Mouse (Mus musculus) midbrain, embryonic 11.5 days (tissue): Measurements from ENCODE around the gene Gm21985. TPM values are rescaled to one million over a fixed set of nuclear protein-coding genes. Genes with fewer than 3 reads are reported as not detected.
"Not testable (repeated sequence)": the region's sequence is repeated elsewhere in the genome, so short reads cannot be mapped to it uniquely, and the experiment has no call there.

ENCODE experiments used
- ATAC-seq: fragments of 200-750 bp; cut with Nextera tagmentation; 2 replicates; pipeline ENCODE4 v1.8.0; 2017; ENCODE audit warnings: moderate TSS enrichment, moderate library complexity; ENCODE audit not compliant: low FRiP score
- DNase-seq: peaks from one replicate; pipeline ENCODE4 v3.0.0; 2015; ENCODE audit warnings: low spot score; ENCODE audit errors: missing footprints
- H3K27ac ChIP-seq: fragments of 300-500 bp; sonication (generic); 2 replicates; pipeline ENCODE4 v1.5.1; 2014; ENCODE audit warnings: low read depth, low read length
- H3K27me3 ChIP-seq: fragments of 300-500 bp; sonication (generic); 2 replicates; pipeline ENCODE4 v1.6.1; 2014; ENCODE audit warnings: mild to moderate bottlenecking, low read length, moderate library complexity, mixed read lengths; ENCODE audit not compliant: control insufficient read depth, insufficient read depth
- H3K36me3 ChIP-seq: fragments of 300-500 bp; sonication (generic); 2 replicates; pipeline ENCODE4 v1.6.1; 2014; ENCODE audit warnings: mild to moderate bottlenecking, low read length, moderate library complexity, mixed read lengths; ENCODE audit not compliant: control insufficient read depth, insufficient read depth
- H3K4me1 ChIP-seq: fragments of 300-500 bp; sonication (generic); 2 replicates; pipeline ENCODE4 v1.6.1; 2014; ENCODE audit warnings: low read length; ENCODE audit not compliant: control insufficient read depth, insufficient read depth
- H3K4me2 ChIP-seq: fragments of 300-500 bp; sonication (generic); 2 replicates; pipeline ENCODE4 v1.6.1; 2014; ENCODE audit warnings: mild to moderate bottlenecking, moderate library complexity
- H3K4me3 ChIP-seq: fragments of 300-500 bp; sonication (generic); 2 replicates; pipeline ENCODE4 v1.5.1; 2014; ENCODE audit warnings: low read depth, low read length
- H3K9ac ChIP-seq: fragments of 300-500 bp; sonication (generic); 2 replicates; pipeline ENCODE4 v1.6.1; 2014; ENCODE audit warnings: low read length
- H3K9me3 ChIP-seq: fragments of 300-500 bp; sonication (generic); 2 replicates; pipeline ENCODE4 v1.6.1; 2016; ENCODE audit warnings: low read length; ENCODE audit not compliant: control insufficient read depth
- WGBS: fragments of 180-500 bp; shearing (Covaris S2); extraction: QIAGEN DNeasy Blood & Tissue Kit; methylation state at CpG from one replicate; pipeline ENCODE4 v1.1.7; 2014; 5-methylcytosine and 5-hydroxymethylcytosine counted together
- polyA plus RNA-seq: library from polyadenylated mRNA; unstranded; fragments of >200 nt; fragmentation: Nextera tagmentation; extraction: Ambion mirVana; gene quantifications from 2 replicates; pipeline ENCODE4 v1.2.1, GENCODE M21; 2014

Gene Gm21985
- polyA plus RNA-seq, 1 experiment from 2014 or later, result not detected

GRCm38 (mm10) chr2:112273474-112273873 is 7.4 kb downstream of the Gm21985 start:
- ATAC-seq (no peak), DNase-seq (no peak)
- H3K9ac ChIP-seq, result no peak overlapping the region
- WGBS, result 91% methylated on average over 6 of the region's 6 CpGs
- H3K27ac ChIP-seq, result no peak overlapping the region
- H3K4me1 ChIP-seq, result no peaks in the 10 kb centered on the region
- no peak overlapping the region for H3K4me3 ChIP-seq
- no peaks in the 10 kb centered on the region for H3K27me3 ChIP-seq
- H3K4me2 ChIP-seq, result no peak overlapping the region
- no peaks in the 10 kb centered on the region for H3K9me3 ChIP-seq
- H3K36me3 ChIP-seq, result no peaks in the 10 kb centered on the region

GRCm38 (mm10) chr2:112276870-112277269 is 10.8 kb downstream of the Gm21985 start:
- no peaks in the 10 kb centered on the region for H3K36me3 ChIP-seq
- no peaks in the 10 kb centered on the region for H3K4me1 ChIP-seq
- ATAC-seq (no peak), DNase-seq (no peak)
- H3K4me2 ChIP-seq, result no peak overlapping the region
- no peak overlapping the region for H3K27ac ChIP-seq
- no peak overlapping the region for H3K4me3 ChIP-seq
- WGBS, result 95% methylated on average over 3 of the region's 3 CpGs
- H3K27me3 ChIP-seq, result no peaks in the 10 kb centered on the region
- H3K9ac ChIP-seq, result no peak overlapping the region
- no peaks in the 10 kb centered on the region for H3K9me3 ChIP-seq

- Histone ChIP-seq H3K4me1 (no peaks in the 10 kb centered on the region), H3K27me3 (no peaks in the 10 kb centered on the region), H3K4me2 (no peak overlapping the region), H3K4me3 (no peak overlapping the region), H3K9ac (no peak overlapping the region), H3K27ac (no peak overlapping the region), H3K36me3 (no peaks in the 10 kb centered on the region), H3K9me3 (no peaks in the 10 kb centered on the region)
- ATAC-seq (no peak), DNase-seq (no peak)
- 97% methylated on average over 1 of the region's 1 CpGs for WGBS
These were observed 16.7 kb downstream of the Gm21985 start for GRCm38 (mm10) chr2:112282846-112283245.

GRCm38 (mm10) chr2:112284363-112285030 is 18.4 kb downstream of the Gm21985 start:
- no peaks in the 10 kb centered on the region for H3K9me3 ChIP-seq
- under 1% methylated on average over 21 of the region's 21 CpGs for WGBS
- H3K36me3 ChIP-seq, result no peaks in the 10 kb centered on the region
- peak overlapping the region; percentile 71 for H3K9ac ChIP-seq
- H3K27me3 ChIP-seq, result no peaks in the 10 kb centered on the region
- no peak overlapping the region for H3K27ac ChIP-seq
- ATAC-seq, result peak; percentile 94
- H3K4me3 ChIP-seq, result peak overlapping the region; percentile 38
- peak; percentile 94 for DNase-seq
- H3K4me1 ChIP-seq, result no peaks in the 10 kb centered on the region
- H3K4me2 ChIP-seq, result peak overlapping the region; percentile 79

- Histone ChIP-seq H3K9ac (peak overlapping the region; percentile 71; the same call in 1 of the 2 replicates), H3K4me3 (peak overlapping the region; percentile 38), H3K27me3 (no peaks in the 10 kb centered on the region), H3K4me2 (peak overlapping the region; percentile 79), H3K9me3 (no peaks in the 10 kb centered on the region), H3K27ac (no peak overlapping the region), H3K36me3 (no peaks in the 10 kb centered on the region), H3K4me1 (no peaks in the 10 kb centered on the region)
- WGBS, result 65% methylated on average over 6 of the region's 6 CpGs
- DNase-seq (no peak), ATAC-seq (no peak)
These were observed 18.9 kb downstream of the Gm21985 start for GRCm38 (mm10) chr2:112285031-112285390.

GRCm38 (mm10) chr2:112286062-112286461 is 19.9 kb downstream of the Gm21985 start:
- H3K36me3 ChIP-seq, H3K9ac ChIP-seq, H3K27me3 ChIP-seq, H3K27ac ChIP-seq, H3K4me2 ChIP-seq, H3K9me3 ChIP-seq, H3K4me1 ChIP-seq, ATAC-seq, H3K4me3 ChIP-seq, DNase-seq: not testable (repeated sequence)
- WGBS, result 91% methylated on average over 1 of the region's 1 CpGs

- no peak overlapping the region for H3K9ac ChIP-seq
- no peak for ATAC-seq
- WGBS, result 63% methylated on average over 4 of the region's 4 CpGs
These were observed 20.9 kb downstream of the Gm21985 start for GRCm38 (mm10) chr2:112287059-112287458.

GRCm38 (mm10) chr2:112289507-112289906 is 23.4 kb downstream of the Gm21985 start:
- Histone ChIP-seq H3K9me3 (no peaks in the 10 kb centered on the region), H3K4me1 (no peaks in the 10 kb centered on the region), H3K27ac (no peak overlapping the region), H3K9ac (no peak overlapping the region), H3K4me2 (no peak overlapping the region), H3K36me3 (no peaks in the 10 kb centered on the region), H3K4me3 (no peak overlapping the region), H3K27me3 (no peaks in the 10 kb centered on the region)
- DNase-seq (no peak), ATAC-seq (no peak)
- 92% methylated on average over 3 of the region's 3 CpGs for WGBS

More at GRCm38 (mm10) chr2:112287059-112287458, 20.9 kb downstream of the Gm21985 start:
- no peak overlapping the region for H3K27ac ChIP-seq
- H3K4me3 ChIP-seq, result no peak overlapping the region
- H3K27me3 ChIP-seq, result no peaks in the 10 kb centered on the region
- no peaks in the 10 kb centered on the region for H3K9me3 ChIP-seq
- no peaks in the 10 kb centered on the region for H3K36me3 ChIP-seq
- no peak overlapping the region for H3K4me2 ChIP-seq
- H3K4me1 ChIP-seq, result no peaks in the 10 kb centered on the region
- DNase-seq, result no peak

GRCm38 (mm10) chr2:112292823-112293222 is 26.7 kb downstream of the Gm21985 start:
- Histone ChIP-seq H3K27ac (no peak overlapping the region), H3K27me3 (no peaks in the 10 kb centered on the region), H3K4me1 (no peaks in the 10 kb centered on the region), H3K9ac (no peak overlapping the region), H3K4me2 (no peak overlapping the region), H3K4me3 (no peak overlapping the region), H3K36me3 (no peaks in the 10 kb centered on the region), H3K9me3 (no peaks in the 10 kb centered on the region)
- DNase-seq (no peak), ATAC-seq (no peak)
- WGBS, result 93% methylated on average over 2 of the region's 2 CpGs
